Mouse (Mus musculus) left cerebral cortex, adult 2 months (tissue): ENCODE results near the gene Alk. TPM values are rescaled to one million over a fixed set of nuclear protein-coding genes. Genes with fewer than 3 reads are reported as not detected.

Source experiments
- DNase-seq, 2 experiments: peaks; one replicate each; pipeline ENCODE4 v3.0.0; 2021 to 2022; ENCODE audit warnings: low spot score in 2 of 2, mixed read lengths in 1 of 2; ENCODE audit errors: extremely low spot score in 1 of 2
- H3K27ac ChIP-seq: fragments of 200-600 bp; 2 replicates; pipeline ENCODE4 v1.8.1; 2022
- H3K4me3 ChIP-seq: fragments of 200-600 bp; 2 replicates; pipeline ENCODE4 v1.8.1; 2022
- CTCF ChIP-seq: fragments of 200-600 bp; IDR thresholded peaks from 2 replicates; pipeline ENCODE4 v1.8.1; 2022; ENCODE audit warnings: antibody characterized with exemption, mild to moderate bottlenecking, moderate library complexity
- intact Hi-C: fragments of 180-260 bp; cut with DNase I; formaldehyde crosslinking; loops from one replicate; pipeline ENCODE4 v1.15.1; 2025
- total RNA-seq, 2 experiments: library from RNA; stranded (reverse); gene quantifications; 2 replicates each; pipeline ENCODE4 v1.2.3; 2021

Alk gene
- total RNA-seq, 2 experiments from 2014 or later = 8.5 to 9.0 TPM

DNA sequence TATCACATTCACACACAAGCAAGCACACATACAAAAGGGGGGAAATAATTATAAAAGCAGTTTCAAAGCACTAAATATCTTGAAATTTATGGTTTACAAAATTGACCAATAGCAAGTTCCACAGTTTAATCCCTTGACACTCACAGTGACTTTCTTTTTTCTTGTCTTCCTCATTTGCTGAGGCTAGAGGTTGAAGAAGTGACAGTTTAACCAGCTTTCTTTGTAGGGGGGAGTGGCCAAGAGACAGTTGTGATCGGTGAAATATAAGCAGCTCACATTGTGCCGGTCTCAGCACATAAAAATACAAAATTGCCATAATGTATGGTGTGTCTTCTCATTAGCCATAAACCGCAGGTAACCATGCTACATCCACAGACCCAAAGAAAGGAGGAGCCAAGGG lies 385.6 kb downstream of the Alk start:
- no peak for TF ChIP-seq CTCF
- no peak overlapping the region for H3K4me3 ChIP-seq
- H3K27ac ChIP-seq = no peak overlapping the region
- intact Hi-C loops = no loop called here
- no peak for DNase-seq

DNA sequence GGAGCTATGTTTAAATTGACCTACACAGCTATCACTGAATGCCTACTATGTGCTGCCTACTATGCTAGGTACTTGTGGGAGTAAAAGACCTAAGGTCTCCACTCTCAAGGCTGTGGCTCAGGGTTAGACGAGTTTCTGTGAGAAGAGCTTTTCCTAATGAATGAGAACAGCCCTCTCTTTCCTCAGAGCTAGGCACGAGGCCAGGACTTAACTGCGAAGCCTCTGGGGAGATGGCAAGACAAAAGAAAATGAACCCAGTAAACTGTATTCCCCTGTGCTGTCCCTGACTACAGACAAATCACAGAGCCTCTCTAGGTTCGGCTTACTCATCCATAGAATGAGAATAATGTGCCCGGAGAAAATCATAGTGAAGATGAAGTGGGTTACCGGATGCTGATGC lies 406.9 kb downstream of the Alk start:
- DNase-seq = no peak
- Histone ChIP-seq H3K27ac (no peak overlapping the region), H3K4me3 (no peak overlapping the region)
- TF ChIP-seq CTCF = no peak
- intact Hi-C loops = no loop called here

DNA sequence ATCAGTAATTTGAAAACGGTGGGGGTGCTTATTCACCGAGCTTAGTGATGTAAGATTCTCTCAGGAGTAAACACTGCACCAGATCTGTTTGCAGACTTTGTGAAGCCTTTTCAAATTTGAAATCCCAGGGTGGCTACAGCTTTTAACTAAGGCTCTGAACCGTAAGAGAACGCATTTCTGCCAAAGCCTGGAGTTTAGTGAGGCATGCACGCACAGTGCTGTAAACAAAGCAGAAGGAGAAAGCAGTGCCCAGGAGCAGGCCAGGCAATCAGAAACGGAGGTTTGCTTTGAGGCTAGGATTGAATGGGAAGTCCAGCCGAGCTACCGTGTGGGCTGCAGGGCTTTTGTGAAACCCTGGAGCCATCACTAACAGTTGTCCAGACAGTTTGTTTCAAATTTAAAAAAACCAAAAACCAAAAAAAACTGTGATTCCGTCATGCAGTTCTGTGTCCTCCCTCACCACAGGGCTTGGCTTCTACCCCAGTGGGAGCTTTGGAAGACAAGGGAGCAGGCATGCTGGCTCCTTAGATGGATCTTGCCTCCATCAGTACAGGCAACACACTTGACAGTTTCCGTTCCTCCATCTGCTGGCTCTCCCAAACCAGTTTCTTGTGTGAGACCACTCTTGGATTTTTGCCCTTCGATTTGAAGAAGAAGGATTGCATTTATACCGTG lies 409.3 kb downstream of the Alk start:
- no peak for TF ChIP-seq CTCF
- H3K4me3 ChIP-seq = no peak overlapping the region
- H3K27ac ChIP-seq = no peak overlapping the region
- no peak for DNase-seq
- intact Hi-C loops = no loop called here

DNA sequence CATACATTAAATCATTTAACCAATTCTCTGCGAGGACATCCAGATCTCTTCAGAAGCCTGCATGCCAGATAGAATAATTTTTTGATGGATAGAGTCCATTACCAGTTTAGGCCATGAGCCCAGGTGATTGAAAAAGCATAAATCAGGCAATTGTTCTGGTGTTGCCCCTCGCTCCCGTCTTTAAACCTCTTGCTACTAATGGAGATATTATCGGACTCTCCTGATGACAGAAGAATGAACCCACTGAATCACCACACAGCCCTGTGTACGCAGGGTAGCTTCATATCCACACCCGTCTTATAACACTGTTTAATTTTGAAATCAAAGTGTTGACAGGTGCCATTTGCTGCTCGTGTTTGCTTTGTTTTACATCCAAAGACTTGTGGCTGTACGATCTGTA lies 413.9 kb downstream of the Alk start:
- intact Hi-C loops = no loop called here
- no peak for DNase-seq
- Histone ChIP-seq H3K4me3 (no peak overlapping the region), H3K27ac (no peak overlapping the region)
- TF ChIP-seq CTCF = no peak

DNA sequence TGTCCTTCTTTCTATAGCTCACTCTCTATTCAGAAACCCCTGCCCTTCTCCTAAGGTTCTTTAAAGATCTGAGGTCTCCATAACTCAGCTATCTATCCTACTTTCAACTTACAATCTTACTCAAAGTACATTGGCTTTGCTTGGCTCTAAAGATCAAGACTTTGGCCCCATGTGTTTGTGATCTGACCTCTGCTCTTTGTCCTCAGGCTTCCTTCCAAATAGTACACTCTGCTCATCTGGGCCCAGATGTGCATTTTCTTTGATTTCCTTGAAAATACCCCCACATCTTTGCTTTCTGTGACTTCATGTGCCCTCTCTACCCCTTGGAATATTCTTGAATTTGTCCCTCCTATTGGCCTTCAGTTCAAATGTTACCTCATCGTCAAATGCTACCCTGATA lies 417.4 kb downstream of the Alk start:
- no peak overlapping the region for H3K4me3 ChIP-seq
- DNase-seq = no peak
- intact Hi-C loops = no loop called here
- no peak for TF ChIP-seq CTCF
- no peak overlapping the region for H3K27ac ChIP-seq

DNA sequence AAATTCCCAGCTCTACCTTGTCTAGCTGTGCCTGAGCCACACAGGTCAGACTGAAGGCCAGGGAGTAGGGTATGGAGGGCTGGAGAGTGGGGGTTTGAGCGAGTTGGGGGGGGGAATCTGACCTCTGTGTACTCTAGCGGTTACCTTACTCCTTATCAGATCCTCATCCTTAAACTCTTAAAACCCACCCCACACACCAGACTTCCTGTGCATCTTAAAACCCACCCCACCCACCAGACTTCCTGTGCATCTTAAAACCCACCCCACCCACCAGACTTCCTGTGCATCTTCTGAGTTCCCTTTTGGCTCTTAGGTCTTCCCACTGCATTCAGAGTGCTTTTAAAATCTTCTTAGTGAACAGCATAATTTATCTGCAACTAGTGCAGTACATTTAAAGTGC lies 422.0 kb downstream of the Alk start:
- no peak overlapping the region for H3K27ac ChIP-seq
- TF ChIP-seq CTCF = no peak
- DNase-seq = no peak
- H3K4me3 ChIP-seq = no peak overlapping the region
- intact Hi-C loops = no loop called here

DNA sequence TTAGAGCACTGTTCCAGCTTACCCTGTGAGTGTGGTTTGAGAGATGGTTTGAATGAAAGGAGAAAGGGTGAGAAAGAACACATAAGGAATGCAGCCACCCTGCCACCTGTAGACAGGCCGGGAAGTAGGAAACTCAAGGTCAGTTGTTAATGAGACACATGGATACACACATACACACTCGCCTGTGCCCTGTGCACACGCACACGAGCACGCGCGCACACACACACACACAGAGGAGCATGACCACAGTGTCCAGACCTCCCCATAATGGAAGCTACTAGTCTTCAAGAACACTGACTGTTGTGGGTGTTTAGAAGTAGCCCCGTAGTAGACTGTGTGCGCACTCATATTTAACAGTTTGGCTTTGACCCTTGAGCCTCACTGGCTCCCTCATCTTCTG lies 424.2 kb downstream of the Alk start:
- no peak overlapping the region for H3K27ac ChIP-seq
- no peak overlapping the region for H3K4me3 ChIP-seq
- intact Hi-C loops = no loop called here
- TF ChIP-seq CTCF = no peak
- DNase-seq = no peak

DNA sequence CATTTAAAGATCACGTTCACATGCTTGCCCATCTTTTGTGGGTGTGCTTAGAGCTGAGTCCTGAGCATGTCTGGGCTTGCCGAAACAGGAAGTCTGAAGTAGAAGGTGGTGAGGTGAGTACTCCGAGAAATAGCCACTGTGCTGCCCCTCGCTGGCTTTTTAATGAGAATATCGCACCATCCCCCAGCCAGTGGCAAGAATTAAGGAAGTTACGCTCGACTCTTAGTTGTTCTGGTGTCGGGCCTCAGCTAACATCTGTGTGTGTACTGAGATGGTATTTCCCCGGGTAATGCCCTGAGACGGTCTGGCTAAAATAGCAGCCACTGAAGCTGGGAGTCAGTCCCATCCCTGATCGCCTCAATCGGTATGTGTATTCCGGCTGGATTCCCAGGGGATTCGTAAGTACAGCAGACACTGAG lies 424.7 kb downstream of the Alk start:
- intact Hi-C loops = no loop called here
- no peak for DNase-seq
- TF ChIP-seq CTCF = no peak
- Histone ChIP-seq H3K27ac (no peak overlapping the region), H3K4me3 (no peak overlapping the region)

DNA sequence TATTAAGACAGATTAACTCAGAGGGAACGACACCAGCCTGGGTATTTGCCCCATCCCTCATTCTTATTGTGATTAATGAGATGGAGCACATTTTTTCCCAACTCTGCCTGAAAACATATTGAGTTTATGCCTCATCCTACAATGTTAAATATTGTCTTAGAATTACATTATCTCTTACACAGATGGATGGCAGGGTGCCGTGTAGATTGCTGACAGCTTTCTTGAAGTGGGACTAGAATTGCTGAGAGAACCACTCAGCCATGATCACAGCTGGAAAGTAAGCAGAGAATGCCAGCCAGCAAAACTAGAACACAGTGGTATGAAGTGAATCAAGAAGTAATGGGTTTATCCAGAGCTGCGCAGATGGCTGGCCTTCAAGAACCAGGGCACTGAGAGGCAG lies 430.6 kb downstream of the Alk start:
- intact Hi-C loops = no loop called here
- TF ChIP-seq CTCF = no peak
- H3K27ac ChIP-seq = no peak overlapping the region
- no peak for DNase-seq
- no peak overlapping the region for H3K4me3 ChIP-seq

DNA sequence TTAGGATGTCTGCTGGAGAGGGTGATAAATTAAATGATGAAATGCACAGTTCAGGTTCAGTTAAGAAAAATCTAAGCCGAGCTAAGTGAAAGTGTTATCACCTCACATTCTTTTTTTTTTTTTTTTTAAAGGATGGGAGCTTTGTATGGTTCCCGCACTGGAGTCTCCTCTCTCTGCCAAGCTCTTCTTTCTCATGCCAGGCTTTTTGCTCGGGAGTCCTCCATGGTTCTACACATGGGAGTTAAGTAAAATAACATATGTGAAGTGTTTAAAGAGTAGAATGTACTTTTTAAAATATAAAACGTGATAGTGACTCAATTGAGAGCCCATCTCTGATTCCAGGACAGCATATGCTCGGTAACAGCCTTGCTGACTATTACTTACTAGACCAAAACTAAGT lies 436.3 kb downstream of the Alk start:
- intact Hi-C loops = no loop called here
- Histone ChIP-seq H3K4me3 (no peak overlapping the region), H3K27ac (no peak overlapping the region)
- no peak for TF ChIP-seq CTCF
- DNase-seq = no peak

DNA sequence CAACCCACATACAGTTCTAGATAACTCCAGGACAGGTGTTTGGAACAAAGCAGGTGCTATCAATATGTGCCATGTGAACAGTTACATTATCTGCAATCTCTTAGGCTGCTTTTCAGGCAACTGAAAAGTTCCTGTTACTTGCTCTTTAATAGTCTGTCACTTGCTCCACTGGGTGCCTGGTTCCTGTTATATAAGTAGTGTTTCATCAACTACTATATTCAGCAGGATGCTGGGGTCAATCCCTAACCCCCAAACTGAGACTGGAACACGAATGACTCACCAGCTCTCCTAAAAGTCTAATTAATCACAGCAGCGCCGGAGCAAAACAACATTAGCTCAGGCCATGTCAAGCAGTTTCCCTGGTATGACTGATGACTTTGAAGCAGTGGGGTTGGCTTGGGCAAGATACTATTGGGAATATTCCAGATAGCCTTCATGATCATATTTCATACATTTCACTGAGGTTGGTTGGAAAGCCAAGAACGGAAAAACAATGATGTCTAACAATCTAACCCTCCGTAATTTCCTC lies 445.5 kb downstream of the Alk start:
- H3K4me3 ChIP-seq = no peak overlapping the region
- intact Hi-C loops = no loop called here
- no peak for TF ChIP-seq CTCF
- no peak for DNase-seq
- H3K27ac ChIP-seq = no peak overlapping the region

DNA sequence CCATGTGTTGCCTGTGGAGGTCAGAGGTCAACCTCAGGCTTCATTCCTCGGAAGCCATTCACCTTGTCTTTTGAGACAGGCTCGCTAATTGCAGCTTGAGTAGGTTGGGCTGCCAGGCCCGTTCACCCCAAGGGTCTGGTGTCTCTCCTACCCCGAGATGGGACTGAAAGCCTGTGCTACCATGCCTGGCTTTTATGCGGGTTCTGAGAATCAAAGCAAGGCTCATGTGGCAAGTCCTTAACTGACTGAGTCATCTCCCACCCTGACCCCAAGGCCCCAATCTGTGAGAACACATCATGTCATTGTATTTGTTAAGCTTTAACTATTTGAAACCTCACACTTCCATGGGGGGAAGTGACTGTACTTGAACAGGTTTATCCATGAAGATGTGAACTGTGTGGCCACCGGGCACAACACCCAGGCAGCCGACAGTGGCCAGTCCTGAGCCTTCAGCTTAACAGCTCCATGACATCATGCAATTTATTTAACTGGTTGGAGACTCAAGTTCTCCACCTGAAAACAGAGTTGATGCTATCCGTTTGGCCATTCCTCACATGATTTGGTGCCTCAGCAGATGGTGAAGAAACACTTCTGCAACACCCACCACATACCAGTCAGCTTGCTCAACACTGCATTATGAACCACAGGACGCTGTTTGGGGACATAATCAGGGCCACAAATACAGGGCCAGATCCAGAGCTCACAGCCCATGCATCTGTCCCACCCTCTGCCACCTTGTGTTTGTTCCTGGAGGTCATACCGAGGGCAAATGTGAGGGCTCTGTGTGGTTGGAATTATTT lies 446.4 kb downstream of the Alk start:
- DNase-seq = no peak
- TF ChIP-seq CTCF = no peak

DNA sequence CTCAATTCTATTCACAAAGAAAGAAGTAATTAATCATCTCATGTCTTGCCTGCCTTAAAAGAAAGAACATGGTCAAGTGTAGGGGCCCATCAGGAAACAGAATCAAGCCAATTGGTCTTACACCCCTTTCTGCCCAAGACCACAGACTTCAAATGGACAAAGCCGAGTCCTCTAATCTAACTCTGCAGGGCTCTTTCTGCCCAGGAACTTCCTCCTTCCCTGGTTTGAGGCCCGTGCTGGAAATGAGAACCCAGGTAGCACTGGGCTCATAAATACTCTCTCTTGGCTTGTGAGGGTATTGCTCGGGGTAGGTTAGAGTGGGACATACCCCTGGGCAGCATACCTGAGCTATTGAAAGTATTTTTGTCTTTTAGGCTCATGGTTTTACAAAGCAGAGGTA lies 451.4 kb downstream of the Alk start:
- intact Hi-C loops = no loop called here
- TF ChIP-seq CTCF = no peak
- no peak for DNase-seq
- Histone ChIP-seq H3K27ac (no peak overlapping the region), H3K4me3 (no peak overlapping the region)

More for the DNA sequence above, 446.4 kb downstream of the Alk start:
- intact Hi-C loops = no loop called here
- H3K4me3 ChIP-seq = no peak overlapping the region
- H3K27ac ChIP-seq = no peak overlapping the region
